Mouse (Mus musculus) liver, postnatal 0 days (tissue): ENCODE measurements around the gene Gm28043. TPM values are rescaled to one million over a fixed set of nuclear protein-coding genes. Genes with fewer than 3 reads are reported as not detected.

Source experiments
- ATAC-seq: fragments of 200-750 bp; cut with Nextera tagmentation; 2 replicates; pipeline ENCODE4 v1.8.0; 2017; ENCODE audit warnings: mild to moderate bottlenecking, moderate library complexity
- DNase-seq: peaks from one replicate; pipeline ENCODE4 v3.0.0-alpha.2; 2016
- H3K27ac ChIP-seq: fragments of 300-500 bp; sonication (generic); 2 replicates; pipeline ENCODE4 v1.5.1; 2014; ENCODE audit warnings: antibody characterized with exemption, moderate library complexity, mild to moderate bottlenecking, low read depth
- H3K27me3 ChIP-seq: fragments of 300-500 bp; sonication (generic); 2 replicates; pipeline ENCODE4 v1.6.1; 2014; ENCODE audit warnings: low read length, control low read depth, mixed read lengths; ENCODE audit not compliant: insufficient read depth
- H3K36me3 ChIP-seq: fragments of 300-500 bp; sonication (generic); replicated peaks from 2 replicates; pipeline ENCODE4 v1.6.1; 2014; ENCODE audit warnings: mild to moderate bottlenecking, control low read depth, low read length, moderate library complexity, mixed read lengths; ENCODE audit not compliant: insufficient read depth
- H3K4me1 ChIP-seq: fragments of 300-500 bp; sonication (generic); 2 replicates; pipeline ENCODE4 v1.6.1; 2014; ENCODE audit warnings: antibody characterized with exemption, mild to moderate bottlenecking, control low read depth; ENCODE audit not compliant: insufficient read depth
- H3K4me2 ChIP-seq: fragments of 300-500 bp; sonication (generic); 2 replicates; pipeline ENCODE4 v1.6.1; 2014; ENCODE audit warnings: low read depth, mild to moderate bottlenecking, low read length, moderate library complexity, mixed read lengths
- H3K4me3 ChIP-seq: fragments of 300-500 bp; sonication (generic); 2 replicates; pipeline ENCODE4 v1.5.1; 2014; ENCODE audit warnings: low read depth, low read length
- H3K9ac ChIP-seq: fragments of 300-500 bp; sonication (generic); replicated peaks from 2 replicates; pipeline ENCODE4 v1.6.1; 2014; ENCODE audit warnings: mild to moderate bottlenecking, moderate library complexity
- H3K9me3 ChIP-seq: fragments of 300-500 bp; sonication (generic); 2 replicates; pipeline ENCODE4 v1.6.1; 2016; ENCODE audit warnings: mild to moderate bottlenecking, control low read depth, low read length, mixed read lengths
- CTCF ChIP-seq: sonication (generic); IDR thresholded peaks from 2 replicates; pipeline ENCODE4 v1.5.1; 2016; ENCODE audit warnings: antibody characterized with exemption, low read depth
- EP300 ChIP-seq: IDR thresholded peaks from 2 replicates; pipeline ENCODE4 v1.6.1; 2016; ENCODE audit warnings: antibody characterized with exemption, low read depth, mild to moderate bottlenecking
- WGBS: fragments of 180-500 bp; shearing (Covaris S2); extraction: QIAGEN DNeasy Blood & Tissue Kit; methylation state at CpG from one replicate; pipeline ENCODE4 v1.1.7; 2014; ENCODE audit not compliant: insufficient replicate concordance; 5-methylcytosine and 5-hydroxymethylcytosine counted together
- polyA plus RNA-seq: library from polyadenylated mRNA; unstranded; fragments of >200 nt; fragmentation: Nextera tagmentation; extraction: Ambion mirVana; gene quantifications from 2 replicates; pipeline ENCODE4 v1.2.1, GENCODE M21; 2015

Gene Gm28043
- 0.49 and 0.69 TPM in 2 replicates for polyA plus RNA-seq

DNA sequence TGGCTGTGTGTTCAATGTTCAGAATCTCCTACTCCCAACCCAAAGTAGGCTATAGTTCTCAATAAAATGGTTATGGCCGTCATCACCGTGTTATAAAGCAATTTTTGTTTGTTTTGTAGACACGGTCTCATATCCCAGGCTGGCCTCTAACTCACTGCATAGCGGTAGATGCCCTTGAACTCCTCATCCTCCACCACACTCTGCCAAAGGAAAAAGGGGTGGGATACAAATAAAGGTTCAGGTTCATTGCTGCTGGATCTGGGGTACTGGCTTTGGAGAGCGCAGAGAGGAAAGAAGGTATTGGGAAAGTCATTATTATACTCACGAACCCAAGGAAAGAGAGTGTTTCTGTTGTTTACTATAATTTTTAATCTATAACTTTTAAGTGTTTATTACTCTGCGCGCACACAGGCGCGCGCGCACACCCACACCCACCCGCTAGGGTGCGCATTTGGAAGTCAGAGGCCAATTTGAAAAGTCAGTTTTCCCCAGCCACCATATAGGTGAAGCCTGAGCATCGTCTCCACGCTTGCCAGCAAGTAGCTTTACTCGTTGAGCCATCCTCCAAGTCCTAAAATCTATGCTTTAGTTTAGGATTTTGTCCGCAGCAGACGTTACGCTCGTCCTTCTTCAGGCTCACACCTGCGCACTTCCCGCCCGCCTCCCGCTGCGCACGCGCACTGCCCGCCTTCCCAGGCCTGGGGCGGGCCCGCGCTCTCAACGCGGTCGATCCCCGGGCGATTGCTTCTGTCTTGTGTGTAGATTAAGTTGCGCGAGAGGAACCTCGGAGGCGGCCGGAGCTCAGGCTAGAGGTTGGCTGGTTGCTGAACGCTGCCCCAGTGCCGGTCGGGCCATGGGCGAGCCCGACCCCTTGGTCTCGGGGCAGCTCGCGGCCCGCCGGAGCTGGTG is at the start of gene Gm28043, which contains the start of gene Rnf8:
Gm28043 (plus strand) TSS at position 762 of the 909 bp plus-strand sequence.
Rnf8 (plus strand) TSS at position 676 of the 909 bp plus-strand sequence.
- WGBS = 1% methylated on average over 49 of the region's 52 CpGs
- peak; percentile 97 for ATAC-seq
- peak within 1 kb of the TSS; percentile 99 for H3K9ac ChIP-seq

GRCm38 (mm10) chr17:29565521-29565920 is 49.2 kb upstream of the Gm28043 start:
- Histone ChIP-seq H3K4me2 (no peak overlapping the region), H3K36me3 (peaks cover 13% of the 10 kb centered on the region), H3K27me3 (no peaks in the 10 kb centered on the region), H3K27ac (no peak overlapping the region), H3K4me3 (no peak overlapping the region), H3K9me3 (no peaks in the 10 kb centered on the region), H3K9ac (no peak overlapping the region), H3K4me1 (no peaks in the 10 kb centered on the region)
- TF ChIP-seq EP300 = no peak
- TF ChIP-seq CTCF = no peak
- DNase-seq (no peak), ATAC-seq (no peak)
- 96% methylated on average over 5 of the region's 5 CpGs for WGBS

More for the DNA sequence above, at the start of gene Gm28043, which contains the start of gene Rnf8:
- no peaks in the 10 kb centered on the region for H3K27me3 ChIP-seq
- TF ChIP-seq EP300 (no peak), CTCF (peak; percentile 72)
- H3K27ac ChIP-seq = peak within 1 kb of the TSS; percentile 96
- H3K4me1 ChIP-seq = peaks cover 21% of the 10 kb centered on the region
- DNase-seq = peak; percentile 96
- H3K4me2 ChIP-seq = peak within 1 kb of the TSS; percentile 80
- H3K36me3 ChIP-seq = 0 out of 2 replicates have a peak, but pooled peaks cover 2% of the 10 kb centered on the region
- H3K4me3 ChIP-seq = peak within 1 kb of the TSS; percentile 99
- no peaks in the 10 kb centered on the region for H3K9me3 ChIP-seq

DNA sequence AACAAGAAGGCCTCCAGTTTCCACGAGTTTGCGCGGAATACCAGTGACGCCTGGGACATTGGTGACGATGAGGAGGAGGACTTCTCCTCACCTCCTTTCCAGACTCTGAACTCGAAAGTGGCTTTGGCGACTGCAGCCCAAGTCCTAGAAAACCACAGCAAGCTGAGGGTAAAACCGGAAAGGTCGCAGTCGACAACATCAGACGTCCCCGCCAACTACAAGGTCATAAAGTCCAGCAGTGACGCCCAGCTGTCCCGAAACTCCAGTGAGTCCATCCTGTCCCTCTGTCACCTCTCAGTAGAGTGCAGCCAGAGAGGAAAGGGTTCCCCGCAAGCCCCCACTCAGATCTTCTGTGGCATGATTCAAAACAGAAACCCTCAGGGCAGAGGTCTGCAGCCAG is 46.2 kb upstream of the Gm28043 start:
- Histone ChIP-seq H3K4me3 (no peak overlapping the region), H3K36me3 (peaks cover 33% of the 10 kb centered on the region), H3K9ac (no peak overlapping the region), H3K9me3 (no peaks in the 10 kb centered on the region), H3K4me1 (no peaks in the 10 kb centered on the region), H3K27ac (no peak overlapping the region), H3K4me2 (no peak overlapping the region), H3K27me3 (no peaks in the 10 kb centered on the region)
- DNase-seq (no peak), ATAC-seq (no peak)
- WGBS = 88% methylated on average over 15 of the region's 15 CpGs
- TF ChIP-seq EP300 = no peak
- no peak for TF ChIP-seq CTCF

GRCm38 (mm10) chr17:29569831-29570230 is 44.8 kb upstream of the Gm28043 start:
- DNase-seq (no peak), ATAC-seq (no peak)
- TF ChIP-seq CTCF = no peak
- TF ChIP-seq EP300 = no peak
- no peak overlapping the region for H3K27ac ChIP-seq
- no peak overlapping the region for H3K4me3 ChIP-seq
- WGBS = 86% methylated on average over 6 of the region's 6 CpGs
- H3K4me1 ChIP-seq = no peaks in the 10 kb centered on the region
- H3K9me3 ChIP-seq = no peaks in the 10 kb centered on the region
- peaks cover 34% of the 10 kb centered on the region for H3K36me3 ChIP-seq
- no peak overlapping the region for H3K9ac ChIP-seq
- no peaks in the 10 kb centered on the region for H3K27me3 ChIP-seq
- no peak overlapping the region for H3K4me2 ChIP-seq

DNA sequence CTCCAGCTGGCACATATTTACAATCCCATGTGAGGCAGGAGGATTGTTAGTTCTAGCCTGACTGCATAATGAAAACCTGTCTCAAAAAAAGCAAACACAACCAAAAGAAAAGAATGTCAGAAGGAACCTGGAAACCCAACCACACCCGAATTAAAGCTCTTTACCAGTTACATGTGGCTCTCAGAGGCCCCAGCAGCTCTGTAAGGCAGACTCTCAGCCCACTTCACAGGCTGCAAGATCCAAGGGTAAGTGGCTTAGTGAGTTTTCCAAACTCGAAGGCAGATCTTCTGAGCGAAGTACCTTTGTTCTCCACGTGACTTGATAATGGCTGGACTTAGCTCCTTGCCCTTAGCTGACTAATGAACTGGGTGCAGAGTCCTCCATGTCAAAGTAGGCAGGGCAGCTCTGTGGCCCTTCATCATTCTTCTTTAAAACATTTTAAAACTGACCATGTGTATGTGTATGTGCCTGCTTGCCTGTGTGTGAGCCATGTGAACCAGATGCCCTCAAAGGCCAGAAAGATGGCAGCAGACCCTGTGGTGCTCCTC is 35.0 kb upstream of the Gm28043 start:
- no peak overlapping the region for H3K4me3 ChIP-seq
- ATAC-seq = no peak
- H3K27ac ChIP-seq = no peak overlapping the region
- peaks cover 31% of the 10 kb centered on the region for H3K36me3 ChIP-seq
- WGBS = 74% methylated on average over 4 of the region's 4 CpGs
- no peaks in the 10 kb centered on the region for H3K4me1 ChIP-seq
- DNase-seq = no peak
- H3K9me3 ChIP-seq = no peaks in the 10 kb centered on the region
- H3K27me3 ChIP-seq = no peaks in the 10 kb centered on the region
- H3K4me2 ChIP-seq = no peak overlapping the region
- TF ChIP-seq EP300 = no peak
- TF ChIP-seq CTCF = no peak
- H3K9ac ChIP-seq = no peak overlapping the region

DNA sequence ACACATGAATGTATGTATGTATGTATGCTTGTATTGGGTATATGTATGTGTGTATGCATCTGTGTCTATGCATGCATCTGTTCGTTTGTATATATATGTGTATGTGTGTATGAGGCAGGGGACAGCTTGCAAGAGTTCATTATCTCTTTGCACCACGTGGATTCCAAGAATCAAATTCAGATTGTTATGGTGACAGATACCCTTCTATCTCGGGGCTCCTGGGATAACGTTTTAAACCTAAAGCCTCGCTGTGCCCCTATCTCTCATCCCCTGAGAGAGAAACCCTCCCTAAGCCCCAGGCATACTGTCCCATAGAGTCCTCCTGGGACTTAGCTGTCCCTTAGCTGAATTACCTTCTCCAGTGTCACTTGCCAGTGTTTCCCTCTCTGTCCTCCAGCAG is 31.1 kb upstream of the Gm28043 start:
- no peak overlapping the region for H3K4me2 ChIP-seq

More for the DNA sequence above, 31.1 kb upstream of the Gm28043 start:
- no peak overlapping the region for H3K27ac ChIP-seq
- H3K4me1 ChIP-seq = no peaks in the 10 kb centered on the region
- H3K9me3 ChIP-seq = no peaks in the 10 kb centered on the region
- TF ChIP-seq CTCF (no peak), EP300 (no peak)
- DNase-seq (no peak), ATAC-seq (0 out of 2 replicates have a peak, but pooled peaks have one; percentile 25)
- H3K36me3 ChIP-seq = peaks cover 11% of the 10 kb centered on the region
- no peaks in the 10 kb centered on the region for H3K27me3 ChIP-seq
- 58% methylated on average over 5 of the region's 5 CpGs for WGBS
- no peak overlapping the region for H3K4me3 ChIP-seq
- no peak overlapping the region for H3K9ac ChIP-seq
